Mouse (Mus musculus) neural tube, embryonic 15.5 days (tissue): ENCODE measurements around the gene Manba. TPM values are rescaled to one million over a fixed set of nuclear protein-coding genes. Genes with fewer than 3 reads are reported as not detected.

ENCODE experiments used
- ATAC-seq: fragments of 200-750 bp; cut with Nextera tagmentation; 2 replicates; pipeline ENCODE4 v1.8.0; 2017; ENCODE audit warnings: mild to moderate bottlenecking, moderate TSS enrichment, moderate library complexity; ENCODE audit not compliant: low FRiP score
- H3K27ac ChIP-seq: fragments of 300-500 bp; sonication (generic); replicated peaks from 2 replicates; pipeline ENCODE4 v1.5.1; 2015; ENCODE audit warnings: mild to moderate bottlenecking, inconsistent platforms
- H3K27me3 ChIP-seq: fragments of 300-500 bp; sonication (generic); replicated peaks from 2 replicates; pipeline ENCODE4 v1.6.1; 2015; ENCODE audit warnings: inconsistent platforms
- H3K36me3 ChIP-seq: fragments of 300-500 bp; sonication (generic); 2 replicates; pipeline ENCODE4 v1.6.1; 2015; ENCODE audit warnings: inconsistent platforms
- H3K4me1 ChIP-seq: fragments of 300-500 bp; sonication (generic); 2 replicates; pipeline ENCODE4 v1.6.1; 2015; ENCODE audit warnings: inconsistent platforms
- H3K4me2 ChIP-seq: fragments of 300-500 bp; sonication (generic); 2 replicates; pipeline ENCODE4 v1.6.1; 2015; ENCODE audit warnings: inconsistent platforms, mild to moderate bottlenecking, moderate library complexity
- H3K4me3 ChIP-seq: fragments of 300-500 bp; sonication (generic); replicated peaks from 2 replicates; pipeline ENCODE4 v1.5.1; 2015; ENCODE audit warnings: mild to moderate bottlenecking, inconsistent platforms
- H3K9ac ChIP-seq: fragments of 300-500 bp; sonication (generic); replicated peaks from 2 replicates; pipeline ENCODE4 v1.6.1; 2015; ENCODE audit warnings: mild to moderate bottlenecking, inconsistent platforms
- H3K9me3 ChIP-seq: fragments of 300-500 bp; sonication (generic); replicated peaks from 2 replicates; pipeline ENCODE4 v1.6.1; 2016; ENCODE audit warnings: inconsistent platforms
- WGBS: fragments of 180-500 bp; shearing (Covaris S2); methylation state at CpG from one replicate; pipeline ENCODE4 v1.1.7; 2015; ENCODE audit warnings: mixed read lengths; 5-methylcytosine and 5-hydroxymethylcytosine counted together
- polyA plus RNA-seq: library from polyadenylated mRNA; unstranded; fragments of >200 nt; fragmentation: Nextera tagmentation; extraction: Ambion mirVana; gene quantifications from 2 replicates; pipeline ENCODE4 v1.2.1, GENCODE M21; 2015

The Manba gene
- polyA plus RNA-seq, 1 experiment from 2014 or later, result 7.4 TPM

DNA sequence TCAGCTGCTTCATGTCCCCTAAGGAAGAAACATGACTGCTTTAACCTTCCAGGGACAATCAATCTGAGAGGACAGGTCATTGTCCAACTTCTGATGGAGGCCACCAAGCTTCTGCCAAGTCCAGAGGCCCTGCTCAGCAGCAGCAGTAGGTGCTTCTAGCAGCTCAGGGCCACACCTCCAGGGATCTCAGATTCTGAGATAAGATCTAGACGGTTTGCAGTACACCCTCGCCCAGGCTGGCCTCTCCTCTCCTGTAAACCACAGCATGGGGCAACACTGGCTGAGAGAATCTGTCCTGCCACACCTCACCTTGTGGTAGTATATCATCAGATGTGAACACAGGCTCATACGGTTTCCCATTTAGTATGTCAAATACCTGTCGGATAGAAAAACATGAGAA is 105.1 kb downstream of the Manba start:
- Histone ChIP-seq H3K4me3 (no peak overlapping the region), H3K9me3 (no peaks in the 10 kb centered on the region), H3K27ac (no peak overlapping the region), H3K9ac (no peak overlapping the region), H3K36me3 (peaks cover 55% of the 10 kb centered on the region), H3K4me1 (no peaks in the 10 kb centered on the region), H3K4me2 (no peak overlapping the region), H3K27me3 (no peaks in the 10 kb centered on the region)
- WGBS, result 91% methylated on average over 4 of the region's 4 CpGs
- ATAC-seq, result no peak

DNA sequence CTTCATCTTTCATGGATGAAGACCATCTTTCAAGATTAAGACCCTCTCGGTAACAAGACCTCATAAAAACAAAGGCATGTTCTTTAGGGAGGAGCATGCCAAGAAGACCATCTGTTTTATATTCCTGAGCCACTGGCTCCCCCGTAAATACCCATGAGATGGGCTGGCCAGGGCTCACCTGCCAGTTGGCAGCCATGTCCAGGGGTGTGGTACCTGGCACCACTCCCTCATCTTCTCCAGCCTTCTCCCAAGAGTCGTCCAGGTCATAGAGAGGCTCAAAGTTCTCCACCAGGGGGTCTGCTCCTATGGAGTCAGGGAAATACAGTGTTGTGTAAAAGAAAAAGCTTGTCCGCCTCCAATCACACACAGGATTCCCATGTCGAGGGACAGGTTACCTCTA is 106.0 kb downstream of the Manba start:
- H3K4me3 ChIP-seq, result no peak overlapping the region
- no peaks in the 10 kb centered on the region for H3K27me3 ChIP-seq
- no peaks in the 10 kb centered on the region for H3K9me3 ChIP-seq
- no peak overlapping the region for H3K4me2 ChIP-seq
- no peak overlapping the region for H3K9ac ChIP-seq
- H3K4me1 ChIP-seq, result no peaks in the 10 kb centered on the region
- peaks cover 50% of the 10 kb centered on the region for H3K36me3 ChIP-seq
- H3K27ac ChIP-seq, result no peak overlapping the region
- WGBS, result 78% methylated on average over 5 of the region's 5 CpGs
- ATAC-seq, result no peak

- H3K4me2 ChIP-seq, result no peak overlapping the region
- no peaks in the 10 kb centered on the region for H3K9me3 ChIP-seq
- WGBS, result 85% methylated on average over 4 of the region's 4 CpGs
- no peak overlapping the region for H3K27ac ChIP-seq
- no peak overlapping the region for H3K4me3 ChIP-seq
- no peaks in the 10 kb centered on the region for H3K27me3 ChIP-seq
- H3K9ac ChIP-seq, result no peak overlapping the region
- peaks cover 49% of the 10 kb centered on the region for H3K36me3 ChIP-seq
- no peak for ATAC-seq
- H3K4me1 ChIP-seq, result no peaks in the 10 kb centered on the region
Measured at GRCm38 (mm10) chr3:135592011-135592410, 106.6 kb downstream of the Manba start.

GRCm38 (mm10) chr3:135594238-135594917 is 109.0 kb downstream of the Manba start:
- ATAC-seq, result no peak
- Histone ChIP-seq H3K36me3 (peaks cover 35% of the 10 kb centered on the region), H3K4me3 (no peak overlapping the region), H3K27me3 (no peaks in the 10 kb centered on the region), H3K27ac (no peak overlapping the region), H3K4me1 (no peaks in the 10 kb centered on the region), H3K9ac (no peak overlapping the region), H3K9me3 (no peaks in the 10 kb centered on the region), H3K4me2 (no peak overlapping the region)
- 76% methylated on average over 21 of the region's 21 CpGs for WGBS

DNA sequence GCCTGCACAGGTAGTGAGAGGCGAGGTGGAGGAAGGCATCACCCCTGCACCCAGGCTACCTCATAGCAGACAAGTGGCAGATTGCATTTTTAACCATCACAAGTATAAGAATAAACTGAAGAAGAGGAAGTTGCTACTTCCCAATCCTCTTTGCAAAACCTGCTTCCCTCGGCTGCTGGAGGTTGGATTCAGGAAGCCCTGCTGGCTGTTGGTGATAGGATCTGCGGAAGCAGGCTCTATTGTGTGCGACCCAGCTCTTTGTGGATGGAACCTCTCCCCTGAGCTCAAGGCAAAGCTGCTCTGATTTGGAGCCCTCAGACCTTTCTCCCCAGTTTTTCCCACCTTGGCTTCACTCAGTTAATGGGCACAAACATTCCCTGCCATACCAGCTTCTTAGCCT is 111.6 kb downstream of the Manba start:
- Histone ChIP-seq H3K9me3 (no peaks in the 10 kb centered on the region), H3K27me3 (no peaks in the 10 kb centered on the region), H3K4me3 (no peak overlapping the region), H3K4me1 (no peaks in the 10 kb centered on the region), H3K27ac (0 out of 2 replicates have a peak overlapping the region, but pooled peaks have one; percentile 33), H3K9ac (no peak overlapping the region), H3K4me2 (no peak overlapping the region), H3K36me3 (peaks cover 37% of the 10 kb centered on the region)
- 79% methylated on average over 4 of the region's 4 CpGs for WGBS
- ATAC-seq, result no peak

- H3K27ac ChIP-seq, result no peak overlapping the region
- no peaks in the 10 kb centered on the region for H3K4me1 ChIP-seq
- no peaks in the 10 kb centered on the region for H3K27me3 ChIP-seq
- H3K4me2 ChIP-seq, result no peak overlapping the region
- H3K4me3 ChIP-seq, result no peak overlapping the region
- no peaks in the 10 kb centered on the region for H3K9me3 ChIP-seq
- 91% methylated on average over 3 of the region's 3 CpGs for WGBS
- H3K36me3 ChIP-seq, result peaks cover 34% of the 10 kb centered on the region
- H3K9ac ChIP-seq, result no peak overlapping the region
- ATAC-seq, result no peak
Measured at GRCm38 (mm10) chr3:135598355-135598754, 112.9 kb downstream of the Manba start.

DNA sequence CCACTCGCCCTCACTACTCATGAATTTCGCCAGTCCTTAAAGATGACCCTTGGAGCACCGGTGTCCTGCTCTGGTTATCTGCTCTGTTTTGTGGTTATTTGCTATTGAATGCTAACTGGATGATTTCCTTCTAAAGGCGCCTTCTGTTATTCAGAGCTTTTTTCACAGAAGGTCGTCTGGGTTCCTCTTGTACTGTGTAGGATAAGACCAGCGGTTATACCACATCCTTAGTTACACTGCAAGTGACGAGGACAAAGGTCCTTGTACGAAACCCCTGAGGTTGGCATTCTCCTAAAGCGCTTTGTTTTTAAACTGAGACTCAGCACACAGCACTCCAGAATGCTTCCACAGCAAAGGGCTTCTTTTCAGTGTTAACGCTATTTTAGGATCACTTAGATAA is 117.3 kb downstream of the Manba start:
- H3K4me3 ChIP-seq, result no peak overlapping the region
- 84% methylated on average over 10 of the region's 10 CpGs for WGBS
- H3K4me1 ChIP-seq, result no peaks in the 10 kb centered on the region
- no peaks in the 10 kb centered on the region for H3K9me3 ChIP-seq
- H3K4me2 ChIP-seq, result no peak overlapping the region
- H3K9ac ChIP-seq, result no peak overlapping the region
- peaks cover 45% of the 10 kb centered on the region for H3K36me3 ChIP-seq
- ATAC-seq, result no peak
- no peak overlapping the region for H3K27ac ChIP-seq
- no peaks in the 10 kb centered on the region for H3K27me3 ChIP-seq

GRCm38 (mm10) chr3:135604626-135605417 is 119.4 kb downstream of the Manba start:
- WGBS, result 92% methylated on average over 10 of the region's 10 CpGs
- ATAC-seq, result no peak
- H3K9ac ChIP-seq, result no peak overlapping the region
- H3K27me3 ChIP-seq, result no peaks in the 10 kb centered on the region
- no peak overlapping the region for H3K4me3 ChIP-seq
- H3K4me1 ChIP-seq, result no peaks in the 10 kb centered on the region
- H3K27ac ChIP-seq, result no peak overlapping the region
- H3K9me3 ChIP-seq, result no peaks in the 10 kb centered on the region
- peaks cover 50% of the 10 kb centered on the region for H3K36me3 ChIP-seq
- no peak overlapping the region for H3K4me2 ChIP-seq

DNA sequence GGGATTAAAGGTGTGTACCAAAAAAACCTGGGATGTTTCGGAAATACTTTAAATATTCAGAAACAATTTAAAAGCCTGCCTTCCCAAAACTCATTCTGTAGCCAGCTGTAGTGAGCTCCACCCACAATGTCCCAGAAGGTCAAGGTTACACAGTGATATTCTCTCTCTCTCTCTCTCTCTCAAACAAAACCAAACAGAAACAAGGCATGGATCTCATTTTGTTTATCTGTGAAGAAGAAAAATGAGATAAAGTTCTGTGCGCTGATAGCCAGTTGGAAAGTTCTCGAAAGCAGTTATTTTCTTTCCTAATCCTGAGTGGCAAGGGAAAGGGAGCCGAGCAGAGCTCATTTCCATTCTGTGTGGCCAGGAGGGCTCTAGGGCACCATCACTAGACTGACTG is 120.1 kb downstream of the Manba start:
- ATAC-seq, result no peak
- H3K27ac ChIP-seq, result no peak overlapping the region
- no peaks in the 10 kb centered on the region for H3K9me3 ChIP-seq
- no peaks in the 10 kb centered on the region for H3K27me3 ChIP-seq
- 0 out of 2 replicates have a peak, but pooled peaks cover under 1% of the 10 kb centered on the region for H3K4me1 ChIP-seq
- H3K4me3 ChIP-seq, result no peak overlapping the region
- no peak overlapping the region for H3K9ac ChIP-seq
- peaks cover 48% of the 10 kb centered on the region for H3K36me3 ChIP-seq
- WGBS, result 83% methylated on average over 4 of the region's 4 CpGs
- no peak overlapping the region for H3K4me2 ChIP-seq

- Histone ChIP-seq H3K4me1 (0 out of 2 replicates have a peak, but pooled peaks cover 3% of the 10 kb centered on the region), H3K36me3 (peaks cover 48% of the 10 kb centered on the region), H3K4me3 (no peak overlapping the region), H3K9ac (no peak overlapping the region), H3K27ac (no peak overlapping the region), H3K4me2 (no peak overlapping the region), H3K27me3 (no peaks in the 10 kb centered on the region), H3K9me3 (no peaks in the 10 kb centered on the region)
- WGBS, result 91% methylated on average over 8 of the region's 8 CpGs
- no peak for ATAC-seq
Measured at GRCm38 (mm10) chr3:135606592-135606991, 121.2 kb downstream of the Manba start.

GRCm38 (mm10) chr3:135607021-135607420 is 121.6 kb downstream of the Manba start:
- H3K27ac ChIP-seq, result no peak overlapping the region
- ATAC-seq, result no peak
- H3K9ac ChIP-seq, result no peak overlapping the region
- H3K36me3 ChIP-seq, result peaks cover 44% of the 10 kb centered on the region
- H3K27me3 ChIP-seq, result no peaks in the 10 kb centered on the region
- no peaks in the 10 kb centered on the region for H3K9me3 ChIP-seq
- 0 out of 2 replicates have a peak, but pooled peaks cover 3% of the 10 kb centered on the region for H3K4me1 ChIP-seq
- WGBS, result 71% methylated on average over 9 of the region's 9 CpGs
- no peak overlapping the region for H3K4me3 ChIP-seq
- H3K4me2 ChIP-seq, result no peak overlapping the region
